Mouse (Mus musculus): ENCODE measurements at regions not wholly inside any gene's neighbourhood (a gene's known extent, or its start where the extent isn't known, plus 50 kb on each side); places are given as distances from the start of the nearest gene placed in this dataset.

GRCm38 (mm10) chr14:60439106-60439505 lies 66.0 kb downstream of the Amer2 start:
- no peaks in the 10 kb centered on the region for H3K4me1 ChIP-seq (ENCODE audit: insufficient read depth)
- H3K27ac ChIP-seq (ENCODE audit: low read depth, low read length): no peak overlapping the region
- peak; percentile 33 for TF ChIP-seq CTCF (IDR thresholded peaks at IDR 0.05; ENCODE audit: low read depth)
- no peak overlapping the region for H3K4me3 ChIP-seq (ENCODE audit: low read depth, low read length)
- no peaks in the 10 kb centered on the region for H3K27me3 ChIP-seq (ENCODE audit: insufficient read depth, low read length)
- no peak for DNase-seq
- no peaks in the 10 kb centered on the region for H3K9me3 ChIP-seq (ENCODE audit: low read length)
- no peaks in the 10 kb centered on the region for H3K36me3 ChIP-seq (ENCODE audit: insufficient read depth)
- WGBS: 60% methylated on average over 6 of the region's 6 CpGs
- H3K4me2 ChIP-seq (ENCODE audit: low read depth): no peak overlapping the region
- H3K9ac ChIP-seq: no peak overlapping the region
- ATAC-seq: no peak

GRCm38 (mm10) chr14:60443821-60444551 lies 70.9 kb downstream of the Amer2 start:
- Histone ChIP-seq H3K4me2 (ENCODE audit: low read depth) (no peak overlapping the region), H3K4me3 (ENCODE audit: low read depth, low read length) (no peak overlapping the region), H3K27me3 (ENCODE audit: insufficient read depth, low read length) (no peaks in the 10 kb centered on the region), H3K9me3 (ENCODE audit: low read length) (no peaks in the 10 kb centered on the region), H3K36me3 (ENCODE audit: insufficient read depth) (no peaks in the 10 kb centered on the region), H3K9ac (no peak overlapping the region), H3K27ac (ENCODE audit: low read depth, low read length) (no peak overlapping the region), H3K4me1 (ENCODE audit: insufficient read depth) (no peaks in the 10 kb centered on the region)
- DNase-seq (no peak), ATAC-seq (no peak)
- TF ChIP-seq CTCF (IDR thresholded peaks at IDR 0.05; ENCODE audit: low read depth): no peak
- WGBS: 64% methylated on average over 7 of the region's 7 CpGs

GRCm38 (mm10) chr14:60444552-60444937 lies 71.5 kb downstream of the Amer2 start:
- Histone ChIP-seq H3K36me3 (ENCODE audit: insufficient read depth) (no peaks in the 10 kb centered on the region), H3K4me2 (ENCODE audit: low read depth) (no peak overlapping the region), H3K4me3 (ENCODE audit: low read depth, low read length) (no peak overlapping the region), H3K27ac (ENCODE audit: low read depth, low read length) (no peak overlapping the region), H3K4me1 (ENCODE audit: insufficient read depth) (no peaks in the 10 kb centered on the region), H3K9ac (no peak overlapping the region), H3K27me3 (ENCODE audit: insufficient read depth, low read length) (no peaks in the 10 kb centered on the region), H3K9me3 (ENCODE audit: low read length) (no peaks in the 10 kb centered on the region)
- WGBS: 64% methylated on average over 3 of the region's 3 CpGs
- no peak for ATAC-seq
- no peak for DNase-seq
- TF ChIP-seq CTCF (IDR thresholded peaks at IDR 0.05; ENCODE audit: low read depth): no peak

GRCm38 (mm10) chr14:60446037-60446436 lies 73.0 kb downstream of the Amer2 start:
- Histone ChIP-seq H3K4me2 (ENCODE audit: low read depth) (no peak overlapping the region), H3K27me3 (ENCODE audit: insufficient read depth, low read length) (no peaks in the 10 kb centered on the region), H3K9ac (no peak overlapping the region), H3K36me3 (ENCODE audit: insufficient read depth) (no peaks in the 10 kb centered on the region), H3K4me3 (ENCODE audit: low read depth, low read length) (no peak overlapping the region), H3K4me1 (ENCODE audit: insufficient read depth) (no peaks in the 10 kb centered on the region), H3K27ac (ENCODE audit: low read depth, low read length) (no peak overlapping the region), H3K9me3 (ENCODE audit: low read length) (no peaks in the 10 kb centered on the region)
- ATAC-seq (no peak), DNase-seq (no peak)
- 47% methylated on average over 6 of the region's 6 CpGs for WGBS
- TF ChIP-seq CTCF (IDR thresholded peaks at IDR 0.05; ENCODE audit: low read depth): no peak

GRCm38 (mm10) chr14:60451216-60451615 lies 78.2 kb downstream of the Amer2 start:
- no peak for TF ChIP-seq CTCF (IDR thresholded peaks at IDR 0.05; ENCODE audit: low read depth)
- 79% methylated on average over 9 of the region's 9 CpGs for WGBS
- no peaks in the 10 kb centered on the region for H3K36me3 ChIP-seq (ENCODE audit: insufficient read depth)

GRCm38 (mm10) chr14:60451684-60452083 lies 78.6 kb downstream of the Amer2 start:
- H3K27ac ChIP-seq (ENCODE audit: low read depth, low read length): no peak overlapping the region
- no peak for ATAC-seq
- H3K4me3 ChIP-seq (ENCODE audit: low read depth, low read length): no peak overlapping the region
- TF ChIP-seq CTCF (IDR thresholded peaks at IDR 0.05; ENCODE audit: low read depth): peak; percentile 48
- no peaks in the 10 kb centered on the region for H3K27me3 ChIP-seq (ENCODE audit: insufficient read depth, low read length)
- H3K4me2 ChIP-seq (ENCODE audit: low read depth): no peak overlapping the region
- H3K9me3 ChIP-seq (ENCODE audit: low read length): no peaks in the 10 kb centered on the region
- H3K4me1 ChIP-seq (ENCODE audit: insufficient read depth): 0 out of 2 replicates have a peak, but pooled peaks cover 3% of the 10 kb centered on the region
- H3K9ac ChIP-seq: no peak overlapping the region
- H3K36me3 ChIP-seq (ENCODE audit: insufficient read depth): no peaks in the 10 kb centered on the region
- WGBS: 85% methylated on average over 7 of the region's 7 CpGs
- no peak for DNase-seq

More at GRCm38 (mm10) chr14:60451216-60451615, 78.2 kb downstream of the Amer2 start:
- ATAC-seq: no peak
- no peak overlapping the region for H3K4me2 ChIP-seq (ENCODE audit: low read depth)
- H3K4me1 ChIP-seq (ENCODE audit: insufficient read depth): 0 out of 2 replicates have a peak, but pooled peaks cover 3% of the 10 kb centered on the region
- no peak overlapping the region for H3K27ac ChIP-seq (ENCODE audit: low read depth, low read length)
- no peak for DNase-seq
- no peaks in the 10 kb centered on the region for H3K9me3 ChIP-seq (ENCODE audit: low read length)
- H3K9ac ChIP-seq: no peak overlapping the region
- H3K4me3 ChIP-seq (ENCODE audit: low read depth, low read length): no peak overlapping the region
- H3K27me3 ChIP-seq (ENCODE audit: insufficient read depth, low read length): no peaks in the 10 kb centered on the region

GRCm38 (mm10) chr14:60456767-60457166 lies 83.7 kb downstream of the Amer2 start:
- WGBS: 42% methylated on average over 9 of the region's 9 CpGs

More at GRCm38 (mm10) chr14:60456767-60457166, 83.7 kb downstream of the Amer2 start:
- Histone ChIP-seq H3K4me2 (ENCODE audit: low read depth) (no peak overlapping the region), H3K36me3 (ENCODE audit: insufficient read depth) (no peaks in the 10 kb centered on the region), H3K9ac (no peak overlapping the region), H3K4me1 (ENCODE audit: insufficient read depth) (peaks cover 3% of the 10 kb centered on the region; the same call in 1 of the 2 replicates), H3K27ac (ENCODE audit: low read depth, low read length) (no peak overlapping the region), H3K27me3 (ENCODE audit: insufficient read depth, low read length) (no peaks in the 10 kb centered on the region), H3K4me3 (ENCODE audit: low read depth, low read length) (no peak overlapping the region), H3K9me3 (ENCODE audit: low read length) (no peaks in the 10 kb centered on the region)
- TF ChIP-seq CTCF (IDR thresholded peaks at IDR 0.05; ENCODE audit: low read depth): no peak
- peak; percentile 60 for DNase-seq
- peak; percentile 62 for ATAC-seq

Data from forebrain, postnatal 0 days (tissue).